ENCODE assay signal across 16 mouse cellular contexts in genomic region chr5:14048660-14049059, GRCm38 (mm10). TPM values are rescaled to one million over a fixed set of nuclear protein-coding genes. Genes with fewer than 3 reads are reported as not detected.
DNase-seq lines count a peak whose midpoint lies in the region; ATAC-seq and TF ChIP-seq lines count a peak whose summit lies in the region.
"Had no signal": no experiment of that assay in that cellular context is flagged by ENCODE, and none has a peak within 500 bp of the region (broad histone marks: within the 10 kb centered on the region; RNA-seq: fewer than 3 reads in every experiment).

No protein-coding gene starts in this region.

- H3K9me3 ChIP-seq in kidney, embryonic 15.5 days (replicated peaks), result no peaks in the 10 kb centered on the region
- H3K9me3 ChIP-seq in neural tube, embryonic 11.5 days (ENCODE audit: control insufficient read depth, low read length), result no peaks in the 10 kb centered on the region
- no peaks in the 10 kb centered on the region for H3K9me3 ChIP-seq in embryonic facial prominence, embryonic 13.5 days
- H3K9me3 ChIP-seq: forebrain, embryonic 12.5 days; lung, embryonic 15.5 days had no signal

- no peak for TF ChIP-seq POLR2A in myocyte (IDR thresholded peaks at IDR 0.05; ENCODE audit: insufficient read length, low read depth)

- no peaks in the 10 kb centered on the region for H3K4me1 ChIP-seq in kidney, embryonic 15.5 days
- no peaks in the 10 kb centered on the region for H3K4me1 ChIP-seq in neural tube, embryonic 11.5 days (ENCODE audit: control insufficient read depth, insufficient read depth, low read length)
- H3K4me1 ChIP-seq in embryonic facial prominence, embryonic 13.5 days, result peaks cover 7% of the 10 kb centered on the region; the same call in 1 of the 2 replicates
- H3K4me1 ChIP-seq: forebrain, embryonic 12.5 days; lung, embryonic 15.5 days had no signal

- 37% methylated on average over 7 of the region's 7 CpGs for WGBS in kidney, embryonic 15.5 days
- WGBS in neural tube, embryonic 11.5 days, result 49% methylated on average over 7 of the region's 7 CpGs
- WGBS in embryonic facial prominence, embryonic 13.5 days, result 28% methylated on average over 7 of the region's 7 CpGs

- H3K79me2 ChIP-seq in myocyte (ENCODE audit: control insufficient read depth, insufficient read depth), result peaks cover 22% of the 10 kb centered on the region

- peak overlapping the region; percentile 22; the same call in 1 of the 2 replicates for H3K4me3 ChIP-seq in kidney, embryonic 15.5 days (replicated peaks)
- H3K4me3 ChIP-seq in neural tube, embryonic 11.5 days (ENCODE audit: low read depth, low read length), result no peak overlapping the region
- no peak overlapping the region for H3K4me3 ChIP-seq in embryonic facial prominence, embryonic 13.5 days
- H3K4me3 ChIP-seq in myocyte, result no peak overlapping the region
- H3K4me3 ChIP-seq: forebrain, embryonic 12.5 days; lung, embryonic 15.5 days had no signal

- ATAC-seq in kidney, embryonic 15.5 days (replicated peaks; ENCODE audit: low FRiP score), result no peak
- no peak for ATAC-seq in neural tube, embryonic 11.5 days (ENCODE audit: insufficient read depth, low FRiP score, low TSS enrichment)
- ATAC-seq in embryonic facial prominence, embryonic 13.5 days (ENCODE audit: insufficient number of reproducible peaks, insufficient read depth, low FRiP score, low TSS enrichment, low read depth), result no peak
- ATAC-seq in megakaryocyte, adult 5-6 weeks (ENCODE audit: poor library complexity, severe bottlenecking), result no peak
- ATAC-seq: hindbrain, embryonic 16.5 days had no signal

- no peak overlapping the region for H3K27ac ChIP-seq in kidney, embryonic 15.5 days
- H3K27ac ChIP-seq in neural tube, embryonic 11.5 days (ENCODE audit: low read depth, low read length), result no peak overlapping the region
- no peak overlapping the region for H3K27ac ChIP-seq in embryonic facial prominence, embryonic 13.5 days
- H3K27ac ChIP-seq: forebrain, embryonic 12.5 days; lung, embryonic 15.5 days had no signal

- no peaks in the 10 kb centered on the region for H3K36me3 ChIP-seq in kidney, embryonic 15.5 days
- no peaks in the 10 kb centered on the region for H3K36me3 ChIP-seq in neural tube, embryonic 11.5 days (ENCODE audit: control insufficient read depth, insufficient read depth, low read length)
- H3K36me3 ChIP-seq in embryonic facial prominence, embryonic 13.5 days, result no peaks in the 10 kb centered on the region
- no peaks in the 10 kb centered on the region for H3K36me3 ChIP-seq in myocyte (ENCODE audit: control insufficient read depth, insufficient read depth)
- H3K36me3 ChIP-seq: forebrain, embryonic 12.5 days; lung, embryonic 15.5 days had no signal

- H3K4me2 ChIP-seq in kidney, embryonic 15.5 days, result 0 out of 2 replicates have a peak overlapping the region, but pooled peaks have one; percentile 10
- no peak overlapping the region for H3K4me2 ChIP-seq in neural tube, embryonic 11.5 days (ENCODE audit: low read depth)
- H3K4me2 ChIP-seq in embryonic facial prominence, embryonic 13.5 days, result peak overlapping the region; percentile 40; the same call in 1 of the 2 replicates
- no peak overlapping the region for H3K4me2 ChIP-seq in myocyte (ENCODE audit: low read depth)
- H3K4me2 ChIP-seq: forebrain, embryonic 12.5 days; liver, embryonic 11.5 days; lung, embryonic 15.5 days had no signal

- no peaks in the 10 kb centered on the region for H3K27me3 ChIP-seq in kidney, embryonic 15.5 days
- no peaks in the 10 kb centered on the region for H3K27me3 ChIP-seq in neural tube, embryonic 11.5 days (ENCODE audit: control insufficient read depth, insufficient read depth, low read length)
- H3K27me3 ChIP-seq in embryonic facial prominence, embryonic 13.5 days, result no peaks in the 10 kb centered on the region
- H3K27me3 ChIP-seq in myocyte (ENCODE audit: control insufficient read depth, insufficient read depth, insufficient read length), result no peaks in the 10 kb centered on the region
- H3K27me3 ChIP-seq: forebrain, embryonic 12.5 days; lung, embryonic 15.5 days had no signal

- H3K9ac ChIP-seq in kidney, embryonic 15.5 days, result no peak overlapping the region
- H3K9ac ChIP-seq in neural tube, embryonic 11.5 days (ENCODE audit: low read length), result no peak overlapping the region
- no peak overlapping the region for H3K9ac ChIP-seq in embryonic facial prominence, embryonic 13.5 days
- H3K9ac ChIP-seq: forebrain, embryonic 12.5 days; lung, embryonic 15.5 days had no signal

- H3ac ChIP-seq in myocyte (ENCODE audit: control insufficient read depth, insufficient read length), result no peak overlapping the region

- DNase-seq in kidney, adult 8-10 months, result no peak
- peak; percentile 9 for DNase-seq in neural tube, embryonic 11.5 days (ENCODE audit: low spot score)
- DNase-seq in neural tube, embryonic 10.5 days (ENCODE audit: extremely low spot score, low spot score), result no peak
- DNase-seq: adrenal gland, adult 2 months; cerebellum, postnatal 14 days; gastrocnemius, postnatal 36 days; right cerebral cortex, postnatal 25 days; thymus, postnatal 36 days had no signal

TF ChIP-seq in myocyte, 11 proteins besides CTCF, POLR2A, EP300 and RAD21:
- TF ChIP-seq REST (IDR thresholded peaks at IDR 0.05; ENCODE audit: insufficient read depth, insufficient read length), result peak; percentile 48
- no peak for TF ChIP-seq E2F4 (IDR thresholded peaks at IDR 0.05; ENCODE audit: insufficient read depth)
- TF ChIP-seq CEBPB (IDR thresholded peaks at IDR 0.05; ENCODE audit: insufficient read depth, poor library complexity, severe bottlenecking), result no peak
TF ChIP-seq in myocyte: peak in this region for 1.

RNA-seq across cellular contexts. Expression of gene Sema3e, which starts 23.6 kb away (rescaled TPM):
- 1.7 and 2.4 TPM in 2 replicates for polyA plus RNA-seq in kidney, embryonic 15.5 days (2015; fragmentation: Nextera tagmentation; extraction: Ambion mirVana)
- polyA plus RNA-seq in neural tube, embryonic 11.5 days (2014; fragmentation: Nextera tagmentation; extraction: Ambion mirVana), result 2.5 and 2.6 TPM in 2 replicates
- 6.2 and 11.2 TPM in 2 replicates for polyA plus RNA-seq in embryonic facial prominence, embryonic 13.5 days (2015; fragmentation: Nextera tagmentation; extraction: Ambion mirVana)
- 9.9 TPM for polyA plus RNA-seq in myocyte (2012; fragmentation: generic; extraction: Trizol)
- total RNA-seq in megakaryocyte, adult 5-6 weeks (2015), result not detected in 2 replicates
- total RNA-seq in megakaryocyte, adult 5-6 weeks (2017), result not detected in 2 replicates

Comparison
In these comparisons a context has a peak if more than half of its experiments do, and no peak if none do; other contexts are left out.
1. H3K4me2 ChIP-seq: peak in kidney, embryonic 15.5 days (single experiment) and embryonic facial prominence, embryonic 13.5 days (single experiment); none in neural tube, embryonic 11.5 days (single experiment) and myocyte (single experiment).